In the genomic region with DNA sequence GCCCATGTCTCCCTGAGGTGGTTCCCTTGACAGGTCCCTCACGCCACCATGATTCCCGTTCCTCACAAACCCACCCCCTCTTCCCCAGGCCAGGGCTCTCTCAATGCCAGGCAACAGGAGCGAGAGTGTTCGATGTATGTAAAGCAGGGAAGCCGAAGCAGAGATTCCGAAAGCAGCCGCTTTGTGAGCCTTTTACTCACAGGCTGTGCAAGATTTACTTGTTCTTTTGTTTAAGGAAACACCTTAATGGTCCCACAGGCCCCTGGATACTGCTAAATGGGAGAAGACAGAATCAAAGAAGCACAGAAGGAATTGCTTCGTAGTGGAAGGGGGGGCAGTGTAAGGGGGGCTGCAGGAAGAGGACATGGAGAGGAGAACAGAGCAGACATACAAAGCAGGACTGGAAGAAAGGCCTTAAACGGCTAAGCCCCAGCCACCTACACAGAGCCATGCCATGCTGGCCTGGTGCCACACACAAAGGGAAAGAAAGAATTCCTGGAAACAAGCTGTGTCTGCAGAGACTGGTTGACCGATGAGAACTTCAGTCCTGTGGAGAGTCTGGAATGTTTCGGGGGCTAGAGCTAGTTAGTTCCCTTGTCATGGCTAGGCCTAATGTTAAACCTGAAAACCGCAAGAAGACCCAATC, we compare ENCODE assay signal across 10 mouse cellular contexts.
DNase-seq lines count a peak whose midpoint lies in the region; ATAC-seq lines count a peak whose summit lies in the region.
"Had no signal": no experiment of that assay in that cellular context is flagged by ENCODE, and none has a peak within 500 bp of the region (broad histone marks: within the 10 kb centered on the region; RNA-seq: fewer than 3 reads in every experiment).

No protein-coding gene starts in this region.

- peak; percentile 56; the same call in 1 of the 2 replicates for ATAC-seq in hindbrain, embryonic 16.5 days
- peak; percentile 28; the same call in 1 of the 2 replicates for ATAC-seq in neural tube, embryonic 14.5 days (ENCODE audit: low read depth)
- ATAC-seq in CD4-positive, CD25-positive, alpha-beta regulatory T cell, adult 4 months: no peak

- H3K9me3 ChIP-seq in embryonic facial prominence, embryonic 10.5 days: no peaks in the 10 kb centered on the region
- H3K9me3 ChIP-seq in hindbrain, embryonic 16.5 days (ENCODE audit: control insufficient read depth, low read length): no peaks in the 10 kb centered on the region
- no peaks in the 10 kb centered on the region for H3K9me3 ChIP-seq in neural tube, embryonic 14.5 days (ENCODE audit: control insufficient read depth, low read length)
- H3K9me3 ChIP-seq: liver, embryonic 13.5 days had no signal

- WGBS in embryonic facial prominence, embryonic 10.5 days: 71% methylated on average over 12 of the region's 12 CpGs
- WGBS in hindbrain, embryonic 16.5 days: 36% methylated on average over 12 of the region's 12 CpGs
- 25% methylated on average over 12 of the region's 12 CpGs for WGBS in neural tube, embryonic 14.5 days

- no peak overlapping the region; the same call in 1 of the 2 replicates for H3K9ac ChIP-seq in hindbrain, embryonic 16.5 days (ENCODE audit: low read depth, low read length)
- H3K9ac ChIP-seq in neural tube, embryonic 14.5 days (replicated peaks; ENCODE audit: low read depth, low read length): 0 out of 2 replicates have a peak overlapping the region, but pooled peaks have one; percentile 3
- H3K9ac ChIP-seq: liver, embryonic 13.5 days had no signal

- no peak overlapping the region for H3K4me2 ChIP-seq in hindbrain, embryonic 16.5 days (ENCODE audit: low read length)
- no peak overlapping the region for H3K4me2 ChIP-seq in neural tube, embryonic 14.5 days (ENCODE audit: low read depth, low read length)
- H3K4me2 ChIP-seq: liver, embryonic 13.5 days had no signal

- H3K27me3 ChIP-seq in embryonic facial prominence, embryonic 10.5 days (replicated peaks; ENCODE audit: low read depth, poor library complexity, severe bottlenecking): no peaks in the 10 kb centered on the region
- H3K27me3 ChIP-seq in hindbrain, embryonic 16.5 days (replicated peaks; ENCODE audit: control insufficient read depth, insufficient read depth, low read length): no peaks in the 10 kb centered on the region
- H3K27me3 ChIP-seq in neural tube, embryonic 14.5 days (ENCODE audit: control insufficient read depth, insufficient read depth, low read length): no peaks in the 10 kb centered on the region
- H3K27me3 ChIP-seq: liver, embryonic 13.5 days had no signal

- DNase-seq in lung, postnatal 14 days: peak; percentile 19
- DNase-seq in lung, postnatal 10 days: no peak
- no peak for DNase-seq in embryonic facial prominence, embryonic 10.5 days (ENCODE audit: low spot score)
- no peak for DNase-seq in testis, postnatal 14 days (ENCODE audit: low spot score)
- DNase-seq: liver, embryonic 13.5 days; thymus, adult 2 months had no signal

- H3K4me1 ChIP-seq in embryonic facial prominence, embryonic 10.5 days: peaks cover 21% of the 10 kb centered on the region
- H3K4me1 ChIP-seq in hindbrain, embryonic 16.5 days (ENCODE audit: control insufficient read depth, insufficient read depth, low read depth, low read length): peaks cover 4% of the 10 kb centered on the region
- peaks cover 13% of the 10 kb centered on the region for H3K4me1 ChIP-seq in neural tube, embryonic 14.5 days (ENCODE audit: control insufficient read depth, insufficient read depth, low read length)
- H3K4me1 ChIP-seq: liver, embryonic 13.5 days had no signal

- H3K4me3 ChIP-seq in embryonic facial prominence, embryonic 10.5 days: no peak overlapping the region
- no peak overlapping the region for H3K4me3 ChIP-seq in hindbrain, embryonic 16.5 days (ENCODE audit: low read length)
- H3K4me3 ChIP-seq in neural tube, embryonic 14.5 days (ENCODE audit: low read depth, low read length): no peak overlapping the region
- H3K4me3 ChIP-seq: liver, embryonic 13.5 days; myocyte had no signal

- peak overlapping the region; percentile 31 for H3K27ac ChIP-seq in embryonic facial prominence, embryonic 10.5 days (replicated peaks)
- peak overlapping the region; percentile 40; the same call in 1 of the 2 replicates for H3K27ac ChIP-seq in hindbrain, embryonic 16.5 days (ENCODE audit: low read depth, low read length)
- H3K27ac ChIP-seq in neural tube, embryonic 14.5 days (ENCODE audit: low read depth, low read length): peak overlapping the region; percentile 39; the same call in 1 of the 2 replicates
- H3K27ac ChIP-seq: liver, embryonic 13.5 days had no signal

- H3K36me3 ChIP-seq in embryonic facial prominence, embryonic 10.5 days (replicated peaks): no peaks in the 10 kb centered on the region
- no peaks in the 10 kb centered on the region for H3K36me3 ChIP-seq in hindbrain, embryonic 16.5 days (ENCODE audit: control insufficient read depth, insufficient read depth, low read length)
- H3K36me3 ChIP-seq in neural tube, embryonic 14.5 days (ENCODE audit: control insufficient read depth, insufficient read depth, low read length): no peaks in the 10 kb centered on the region
- H3K36me3 ChIP-seq: liver, embryonic 13.5 days had no signal
